Comparison of ENCODE assay signal across 10 mouse cellular contexts in genomic region chr8:37159481-37159880, GRCm38 (mm10).
DNase-seq lines count a peak whose midpoint lies in the region; ATAC-seq and TF ChIP-seq lines count a peak whose summit lies in the region.
"Had no signal": no experiment of that assay in that cellular context is flagged by ENCODE, and none has a peak within 500 bp of the region (broad histone marks: within the 10 kb centered on the region; RNA-seq: fewer than 3 reads in every experiment).

No protein-coding gene starts in this region.

- 9% methylated on average over 9 of the region's 9 CpGs for WGBS in midbrain, embryonic 14.5 days

- no peak overlapping the region for H3K4me2 ChIP-seq in midbrain, embryonic 14.5 days (ENCODE audit: low read length)
- H3K4me2 ChIP-seq: liver, embryonic 15.5 days had no signal

- no peak overlapping the region for H3K9ac ChIP-seq in midbrain, embryonic 14.5 days (replicated peaks; ENCODE audit: low read length)
- H3K9ac ChIP-seq: liver, embryonic 15.5 days had no signal

- H3K9me3 ChIP-seq in midbrain, embryonic 14.5 days (ENCODE audit: control insufficient read depth, low read length) = no peaks in the 10 kb centered on the region
- H3K9me3 ChIP-seq: liver, embryonic 15.5 days had no signal

- H3K4me3 ChIP-seq in left cerebral cortex, adult 2 months = no peak overlapping the region
- H3K4me3 ChIP-seq in midbrain, embryonic 14.5 days (replicated peaks; ENCODE audit: low read depth, low read length) = no peak overlapping the region
- H3K4me3 ChIP-seq: liver, embryonic 15.5 days had no signal

- no peaks in the 10 kb centered on the region for H3K27me3 ChIP-seq in midbrain, embryonic 14.5 days (ENCODE audit: control insufficient read depth, insufficient read depth, low read length)
- H3K27me3 ChIP-seq: CH12.LX; liver, embryonic 15.5 days had no signal

- no peaks in the 10 kb centered on the region for H3K4me1 ChIP-seq in midbrain, embryonic 14.5 days (ENCODE audit: control insufficient read depth, insufficient read depth, low read length)
- H3K4me1 ChIP-seq: liver, embryonic 15.5 days had no signal

- no peak overlapping the region for H3K27ac ChIP-seq in left cerebral cortex, adult 2 months
- no peak overlapping the region for H3K27ac ChIP-seq in midbrain, embryonic 14.5 days (replicated peaks; ENCODE audit: low read depth, low read length)
- H3K27ac ChIP-seq: liver, embryonic 15.5 days had no signal

- no peaks in the 10 kb centered on the region for H3K36me3 ChIP-seq in midbrain, embryonic 14.5 days (ENCODE audit: control insufficient read depth, insufficient read depth, low read length)
- H3K36me3 ChIP-seq: liver, embryonic 15.5 days had no signal

- 0 out of 2 replicates have a peak, but pooled peaks have one; percentile 52 for ATAC-seq in common myeloid progenitor, adult 5-6 weeks (replicated peaks; ENCODE audit: low read depth, poor library complexity, severe bottlenecking)
- no peak; the same call in 1 of the 2 replicates for ATAC-seq in midbrain, embryonic 14.5 days (ENCODE audit: low FRiP score, low TSS enrichment)

- peak; percentile 95 for TF ChIP-seq CTCF in left cerebral cortex, adult 2 months (IDR thresholded peaks at IDR 0.05)

- peak; percentile 1 for DNase-seq in gastrocnemius, adult 18-20 months (ENCODE audit: low spot score)
- no peak for DNase-seq in gastrocnemius, postnatal 25 days
- peak; percentile 48 for DNase-seq in adipocyte (ENCODE audit: low spot score)
- DNase-seq in gastrocnemius, postnatal 4 days (ENCODE audit: low spot score in 2 of 2) = peak; percentile 19 to 63
- DNase-seq in left cerebral cortex, adult 2 months (ENCODE audit: extremely low spot score in 1 of 2, low spot score in 2 of 2) = peak; percentile 75 to 79
- peak; percentile 91 for DNase-seq in midbrain, embryonic 14.5 days
- peak; percentile 35 for DNase-seq in thymus, postnatal 0 days (ENCODE audit: low spot score)

- intact Hi-C loops in left cerebral cortex, adult 2 months (cut with DNase I) = no loop called here
